Mouse (Mus musculus): ENCODE measurements at regions not wholly inside any gene's neighbourhood (a gene's known extent, or its start where the extent isn't known, plus 50 kb on each side); places are given as distances from the start of the nearest gene placed in this dataset.

- no peak for DNase-seq
- no peaks in the 10 kb centered on the region for H3K4me1 ChIP-seq (ENCODE audit: insufficient read depth)
- H3K27ac ChIP-seq (ENCODE audit: low read depth, low read length): no peak overlapping the region
- H3K9me3 ChIP-seq (ENCODE audit: low read length): no peaks in the 10 kb centered on the region
- H3K36me3 ChIP-seq (ENCODE audit: insufficient read depth): no peaks in the 10 kb centered on the region
- no peak for ATAC-seq
- no peak overlapping the region for H3K4me2 ChIP-seq (ENCODE audit: low read depth)
- 81% methylated on average over 2 of the region's 2 CpGs for WGBS
- H3K4me3 ChIP-seq (ENCODE audit: low read depth, low read length): no peak overlapping the region
- no peaks in the 10 kb centered on the region; the same call in 1 of the 2 replicates for H3K27me3 ChIP-seq (ENCODE audit: insufficient read depth, low read length)
- no peak for TF ChIP-seq CTCF (IDR thresholded peaks at IDR 0.05; ENCODE audit: low read depth)
- no peak overlapping the region for H3K9ac ChIP-seq
These were observed 1154.5 kb upstream of the Lrrtm3 start for GRCm38 (mm10) chr10:65244527-65244926.

GRCm38 (mm10) chr10:65224130-65224529 is 1134.1 kb upstream of the Lrrtm3 start:
- WGBS: 78% methylated on average over 3 of the region's 3 CpGs

GRCm38 (mm10) chr10:65221181-65221580 is 1131.1 kb upstream of the Lrrtm3 start:
- Histone ChIP-seq H3K27me3 (ENCODE audit: insufficient read depth, low read length) (no peaks in the 10 kb centered on the region), H3K9ac (no peak overlapping the region), H3K4me3 (ENCODE audit: low read depth, low read length) (no peak overlapping the region), H3K36me3 (ENCODE audit: insufficient read depth) (no peaks in the 10 kb centered on the region), H3K9me3 (ENCODE audit: low read length) (no peaks in the 10 kb centered on the region), H3K27ac (ENCODE audit: low read depth, low read length) (no peak overlapping the region), H3K4me1 (ENCODE audit: insufficient read depth) (no peaks in the 10 kb centered on the region), H3K4me2 (ENCODE audit: low read depth) (no peak overlapping the region)
- 91% methylated on average over 3 of the region's 3 CpGs for WGBS
- TF ChIP-seq CTCF (IDR thresholded peaks at IDR 0.05; ENCODE audit: low read depth): no peak
- ATAC-seq (no peak), DNase-seq (no peak)

More at GRCm38 (mm10) chr10:65224130-65224529, 1134.1 kb upstream of the Lrrtm3 start:
- Histone ChIP-seq H3K4me2 (ENCODE audit: low read depth) (no peak overlapping the region), H3K27me3 (ENCODE audit: insufficient read depth, low read length) (no peaks in the 10 kb centered on the region), H3K9ac (no peak overlapping the region), H3K36me3 (ENCODE audit: insufficient read depth) (no peaks in the 10 kb centered on the region), H3K27ac (ENCODE audit: low read depth, low read length) (no peak overlapping the region), H3K4me3 (ENCODE audit: low read depth, low read length) (no peak overlapping the region), H3K9me3 (ENCODE audit: low read length) (no peaks in the 10 kb centered on the region), H3K4me1 (ENCODE audit: insufficient read depth) (no peaks in the 10 kb centered on the region)
- ATAC-seq (no peak), DNase-seq (no peak)
- TF ChIP-seq CTCF (IDR thresholded peaks at IDR 0.05; ENCODE audit: low read depth): no peak

GRCm38 (mm10) chr10:65219251-65219650 is 1129.2 kb upstream of the Lrrtm3 start:
- Histone ChIP-seq H3K4me2 (ENCODE audit: low read depth) (no peak overlapping the region), H3K4me1 (ENCODE audit: insufficient read depth) (no peaks in the 10 kb centered on the region), H3K27me3 (ENCODE audit: insufficient read depth, low read length) (no peaks in the 10 kb centered on the region), H3K36me3 (ENCODE audit: insufficient read depth) (no peaks in the 10 kb centered on the region), H3K4me3 (ENCODE audit: low read depth, low read length) (no peak overlapping the region), H3K27ac (ENCODE audit: low read depth, low read length) (no peak overlapping the region), H3K9me3 (ENCODE audit: low read length) (no peaks in the 10 kb centered on the region), H3K9ac (no peak overlapping the region)
- WGBS: 75% methylated on average over 5 of the region's 5 CpGs
- no peak for ATAC-seq
- DNase-seq: peak; percentile 2
- no peak for TF ChIP-seq CTCF (IDR thresholded peaks at IDR 0.05; ENCODE audit: low read depth)

GRCm38 (mm10) chr10:65216226-65216625 is 1126.1 kb upstream of the Lrrtm3 start:
- H3K9ac ChIP-seq: no peak overlapping the region
- no peak for DNase-seq
- no peak overlapping the region for H3K27ac ChIP-seq (ENCODE audit: low read depth, low read length)
- H3K4me3 ChIP-seq (ENCODE audit: low read depth, low read length): no peak overlapping the region
- no peaks in the 10 kb centered on the region for H3K9me3 ChIP-seq (ENCODE audit: low read length)
- 93% methylated on average over 1 of the region's 1 CpGs for WGBS
- H3K4me1 ChIP-seq (ENCODE audit: insufficient read depth): no peaks in the 10 kb centered on the region
- no peaks in the 10 kb centered on the region for H3K36me3 ChIP-seq (ENCODE audit: insufficient read depth)
- ATAC-seq: no peak
- no peak overlapping the region for H3K4me2 ChIP-seq (ENCODE audit: low read depth)
- no peaks in the 10 kb centered on the region for H3K27me3 ChIP-seq (ENCODE audit: insufficient read depth, low read length)
- TF ChIP-seq CTCF (IDR thresholded peaks at IDR 0.05; ENCODE audit: low read depth): no peak

GRCm38 (mm10) chr10:65215206-65215605 is 1125.1 kb upstream of the Lrrtm3 start:
- H3K36me3 ChIP-seq (ENCODE audit: insufficient read depth): no peaks in the 10 kb centered on the region
- no peaks in the 10 kb centered on the region for H3K4me1 ChIP-seq (ENCODE audit: insufficient read depth)
- no peak overlapping the region for H3K4me3 ChIP-seq (ENCODE audit: low read depth, low read length)
- DNase-seq (no peak), ATAC-seq (no peak)
- H3K9ac ChIP-seq: no peak overlapping the region
- whole genome bisulfite sequencing: 70% methylated on average over 3 of the region's 3 CpGs
- no peaks in the 10 kb centered on the region for H3K27me3 ChIP-seq (ENCODE audit: insufficient read depth, low read length)
- no peak for TF ChIP-seq CTCF (IDR thresholded peaks at IDR 0.05; ENCODE audit: low read depth)
- no peak overlapping the region for H3K27ac ChIP-seq (ENCODE audit: low read depth, low read length)
- no peaks in the 10 kb centered on the region for H3K9me3 ChIP-seq (ENCODE audit: low read length)
- H3K4me2 ChIP-seq (ENCODE audit: low read depth): no peak overlapping the region

- ATAC-seq: no peak
- H3K27me3 ChIP-seq (ENCODE audit: insufficient read depth, low read length): no peaks in the 10 kb centered on the region
- 54% methylated on average over 1 of the region's 1 CpGs for WGBS
- TF ChIP-seq CTCF (IDR thresholded peaks at IDR 0.05; ENCODE audit: low read depth): no peak
- DNase-seq: no peak
- no peaks in the 10 kb centered on the region for H3K36me3 ChIP-seq (ENCODE audit: insufficient read depth)
- no peak overlapping the region for H3K4me2 ChIP-seq (ENCODE audit: low read depth)
- no peaks in the 10 kb centered on the region for H3K9me3 ChIP-seq (ENCODE audit: low read length)
- H3K9ac ChIP-seq: no peak overlapping the region
- H3K4me3 ChIP-seq (ENCODE audit: low read depth, low read length): no peak overlapping the region
- H3K27ac ChIP-seq (ENCODE audit: low read depth, low read length): no peak overlapping the region
- no peaks in the 10 kb centered on the region for H3K4me1 ChIP-seq (ENCODE audit: insufficient read depth)
These were observed 1093.6 kb upstream of the Lrrtm3 start for GRCm38 (mm10) chr10:65183659-65184058.

GRCm38 (mm10) chr10:65182597-65182996 is 1092.5 kb upstream of the Lrrtm3 start:
- TF ChIP-seq CTCF (IDR thresholded peaks at IDR 0.05; ENCODE audit: low read depth): no peak
- WGBS: 36% methylated on average over 1 of the region's 1 CpGs
- Histone ChIP-seq H3K4me2 (ENCODE audit: low read depth) (no peak overlapping the region), H3K4me1 (ENCODE audit: insufficient read depth) (no peaks in the 10 kb centered on the region), H3K36me3 (ENCODE audit: insufficient read depth) (no peaks in the 10 kb centered on the region), H3K27me3 (ENCODE audit: insufficient read depth, low read length) (no peaks in the 10 kb centered on the region), H3K27ac (ENCODE audit: low read depth, low read length) (no peak overlapping the region), H3K9ac (no peak overlapping the region), H3K4me3 (ENCODE audit: low read depth, low read length) (no peak overlapping the region), H3K9me3 (ENCODE audit: low read length) (no peaks in the 10 kb centered on the region)
- peak; percentile 43; the same call in 1 of the 2 replicates for ATAC-seq
- DNase-seq: peak; percentile 20

All from forebrain, postnatal 0 days (tissue).